ENCODE assay signal across 14 mouse cellular contexts in the genomic region with DNA sequence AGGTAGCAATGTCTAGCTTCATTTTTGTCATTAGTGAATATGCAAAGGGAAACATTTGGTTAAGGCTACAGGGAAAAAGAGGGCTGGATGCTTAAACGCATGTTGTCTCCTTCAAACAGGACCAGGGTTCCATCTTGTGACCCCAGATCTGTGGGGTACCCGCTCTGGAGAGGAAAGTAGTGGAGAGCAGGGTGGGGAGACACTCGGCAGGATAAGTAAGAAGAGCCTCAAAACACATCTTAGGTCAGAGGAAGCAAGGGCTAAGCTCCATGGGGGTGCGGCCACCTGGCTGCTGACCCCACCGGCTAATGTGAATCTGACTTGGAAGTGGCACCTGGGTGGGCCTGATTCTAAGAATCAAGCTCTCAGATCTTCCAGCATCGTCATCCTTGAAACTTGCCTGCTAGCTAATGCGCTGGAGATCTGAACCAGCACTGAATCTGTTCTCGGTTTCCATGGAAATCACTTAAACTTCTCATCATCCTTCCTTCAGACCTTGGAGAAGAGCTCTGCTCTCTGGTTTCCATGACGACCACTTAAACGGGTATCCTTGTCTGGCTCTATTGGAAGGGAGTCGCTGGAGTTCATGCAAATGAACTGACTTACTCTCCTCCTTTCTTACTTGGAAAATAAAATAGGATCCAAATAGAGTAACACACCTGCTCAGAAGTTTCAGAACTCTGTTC. TPM values are rescaled to one million over a fixed set of nuclear protein-coding genes. Genes with fewer than 3 reads are reported as not detected.
DNase-seq lines count a peak whose midpoint lies in the region; ATAC-seq and TF ChIP-seq lines count a peak whose summit lies in the region.
"Had no signal": no experiment of that assay in that cellular context is flagged by ENCODE, and none has a peak within 500 bp of the region (broad histone marks: within the 10 kb centered on the region; RNA-seq: fewer than 3 reads in every experiment).

No protein-coding gene starts in this region.

- peak in 1 of 2 experiments; percentile 75 for DNase-seq in layer of hippocampus, adult 2 months (ENCODE audit: low spot score in 2 of 2)
- no peak for DNase-seq in layer of hippocampus, adult 11-12 months (ENCODE audit: low spot score)
- DNase-seq in brain, adult 2 months (ENCODE audit: low read depth, low spot score) = peak; percentile 96
- DNase-seq in spleen, postnatal 10 days (ENCODE audit: low spot score in 2 of 2) = no peak
- no peak for DNase-seq in gastrocnemius, postnatal 4 days (ENCODE audit: low spot score in 2 of 2)
- DNase-seq in cerebellum, postnatal 14 days = no peak
- DNase-seq: gastrocnemius, adult 2 months; kidney, adult 8-10 months; lung, adult 18-20 months had no signal

- H3K27ac ChIP-seq in layer of hippocampus, adult 2 months = peak overlapping the region; percentile 77
- H3K27ac ChIP-seq in hindbrain, embryonic 12.5 days = no peak overlapping the region
- peak overlapping the region; percentile 83 for H3K27ac ChIP-seq in midbrain, embryonic 16.5 days (ENCODE audit: low read length)
- H3K27ac ChIP-seq: gastrocnemius, adult 2 months; heart, embryonic 15.5 days; limb, embryonic 10.5 days had no signal

- no peak overlapping the region for H3K9ac ChIP-seq in hindbrain, embryonic 12.5 days
- no peak overlapping the region for H3K9ac ChIP-seq in midbrain, embryonic 16.5 days (ENCODE audit: low read depth, low read length)
- H3K9ac ChIP-seq: heart, embryonic 15.5 days had no signal

- H3K4me1 ChIP-seq in hindbrain, embryonic 12.5 days = peaks cover 17% of the 10 kb centered on the region
- peaks cover 32% of the 10 kb centered on the region for H3K4me1 ChIP-seq in midbrain, embryonic 16.5 days (ENCODE audit: control insufficient read depth, insufficient read depth, low read length)

- no peaks in the 10 kb centered on the region for H3K9me3 ChIP-seq in hindbrain, embryonic 12.5 days (replicated peaks)
- no peaks in the 10 kb centered on the region for H3K9me3 ChIP-seq in midbrain, embryonic 16.5 days (replicated peaks; ENCODE audit: control insufficient read depth, low read length, poor library complexity, severe bottlenecking)
- H3K9me3 ChIP-seq: heart, embryonic 15.5 days; limb, embryonic 10.5 days had no signal

- H3K36me3 ChIP-seq in hindbrain, embryonic 12.5 days = no peaks in the 10 kb centered on the region
- H3K36me3 ChIP-seq in midbrain, embryonic 16.5 days (ENCODE audit: control insufficient read depth, insufficient read depth, low read length) = no peaks in the 10 kb centered on the region
- H3K36me3 ChIP-seq: heart, embryonic 15.5 days; limb, embryonic 10.5 days had no signal

- TF ChIP-seq CTCF in layer of hippocampus, adult 2 months (conservative IDR thresholded peaks at IDR 0.05) = no peak

- WGBS in hindbrain, embryonic 12.5 days = 45% methylated on average over 11 of the region's 11 CpGs
- 21% methylated on average over 11 of the region's 11 CpGs for WGBS in midbrain, embryonic 16.5 days

- H3K4me3 ChIP-seq in layer of hippocampus, adult 2 months = no peak overlapping the region
- no peak overlapping the region for H3K4me3 ChIP-seq in hindbrain, embryonic 12.5 days
- H3K4me3 ChIP-seq in midbrain, embryonic 16.5 days (ENCODE audit: low read depth, low read length) = no peak overlapping the region
- H3K4me3 ChIP-seq: gastrocnemius, adult 2 months; heart, embryonic 15.5 days; limb, embryonic 10.5 days had no signal

- H3K4me2 ChIP-seq in hindbrain, embryonic 12.5 days (replicated peaks) = no peak overlapping the region
- H3K4me2 ChIP-seq in midbrain, embryonic 16.5 days (ENCODE audit: low read length) = peak overlapping the region; percentile 22
- H3K4me2 ChIP-seq: heart, embryonic 15.5 days had no signal

- peak; percentile 52; the same call in 1 of the 2 replicates for ATAC-seq in hindbrain, embryonic 12.5 days (ENCODE audit: low FRiP score)
- ATAC-seq in midbrain, embryonic 16.5 days = peak; percentile 92
- ATAC-seq: Patski had no signal

- H3K27me3 ChIP-seq in hindbrain, embryonic 12.5 days = 0 out of 2 replicates have a peak, but pooled peaks cover 2% of the 10 kb centered on the region
- no peaks in the 10 kb centered on the region for H3K27me3 ChIP-seq in midbrain, embryonic 16.5 days (ENCODE audit: control insufficient read depth, insufficient read depth, low read depth, low read length)
- H3K27me3 ChIP-seq: heart, embryonic 15.5 days; Patski had no signal

RNA-seq across cellular contexts. Expression of a gene that starts 32.6 kb away (rescaled TPM):
- total RNA-seq in layer of hippocampus, adult 2 months (2021) = 1 to 10 TPM in 1 of 2 experiments, under 1 TPM in 1; 0.41 to 1.0 TPM
- polyA plus RNA-seq in hindbrain, embryonic 12.5 days (2016; fragmentation: Nextera tagmentation; extraction: Ambion mirVana) = not detected in 2 replicates
- polyA plus RNA-seq in midbrain, embryonic 16.5 days (2015; fragmentation: Nextera tagmentation; extraction: Ambion mirVana) = 0.11 and 0.33 TPM in 2 replicates
- under 1 TPM in 1 of 2 experiments, not detected in 1; 0.31 TPM for total RNA-seq in gastrocnemius, postnatal 4 days (2021)
- polyA plus RNA-seq: heart, embryonic 15.5 days; limb, embryonic 10.5 days had no signal
